Mouse (Mus musculus): Measurements from ENCODE around the gene Stkld1. TPM values are rescaled to one million over a fixed set of nuclear protein-coding genes. Genes with fewer than 3 reads are reported as not detected.

Gene Stkld1
- total RNA-seq, 2 experiments from 2014 or later = 0.60 TPM; not detected in 1

- ATAC-seq (ENCODE audit: poor library complexity, severe bottlenecking) = no peak
Observed at GRCm38 (mm10) chr2:26914148-26914941, 19.5 kb upstream of the Stkld1 start.

- peak; percentile 96 for ATAC-seq (ENCODE audit: poor library complexity, severe bottlenecking)
Observed at GRCm38 (mm10) chr2:26915927-26916728, 17.7 kb upstream of the Stkld1 start, which contains the start of the genes Surf2 and Surf1. Surf2 (plus strand) TSS chr2:26916367. Surf1 (minus strand) TSS chr2:26916530.

- peak; percentile 32 for ATAC-seq (ENCODE audit: poor library complexity, severe bottlenecking)
Observed at GRCm38 (mm10) chr2:26916738-26917137, 17.1 kb upstream of the Stkld1 start.

GRCm38 (mm10) chr2:26919684-26920083, 14.2 kb upstream of the Stkld1 start:
- ATAC-seq (ENCODE audit: poor library complexity, severe bottlenecking) = no peak

GRCm38 (mm10) chr2:26920190-26920855, 13.5 kb upstream of the Stkld1 start:
- no peak for ATAC-seq (ENCODE audit: poor library complexity, severe bottlenecking)

GRCm38 (mm10) chr2:26921784-26922183, 12.1 kb upstream of the Stkld1 start:
- no peak for ATAC-seq (ENCODE audit: poor library complexity, severe bottlenecking)

GRCm38 (mm10) chr2:26927745-26928476, 5.9 kb upstream of the Stkld1 start:
- no peak for ATAC-seq (ENCODE audit: poor library complexity, severe bottlenecking)

GRCm38 (mm10) chr2:26930390-26930789, 3.5 kb upstream of the Stkld1 start:
- peak; percentile 38 for ATAC-seq (ENCODE audit: poor library complexity, severe bottlenecking)

- no peak for ATAC-seq (ENCODE audit: poor library complexity, severe bottlenecking)
Observed at GRCm38 (mm10) chr2:26932473-26933303, 1.2 kb upstream of the Stkld1 start.

GRCm38 (mm10) chr2:26935286-26935685, 1.4 kb downstream of the Stkld1 start:
- ATAC-seq (ENCODE audit: poor library complexity, severe bottlenecking) = no peak

GRCm38 (mm10) chr2:26936425-26936824, 2.6 kb downstream of the Stkld1 start:
- ATAC-seq (ENCODE audit: poor library complexity, severe bottlenecking) = no peak

GRCm38 (mm10) chr2:26941539-26941938, 7.7 kb downstream of the Stkld1 start:
- ATAC-seq (ENCODE audit: poor library complexity, severe bottlenecking) = peak; percentile 99

- ATAC-seq (ENCODE audit: poor library complexity, severe bottlenecking) = no peak
Observed at GRCm38 (mm10) chr2:26943253-26943652, 9.4 kb downstream of the Stkld1 start.

- ATAC-seq (ENCODE audit: poor library complexity, severe bottlenecking) = no peak
Observed at GRCm38 (mm10) chr2:26950411-26950810, 16.6 kb downstream of the Stkld1 start.

GRCm38 (mm10) chr2:26951346-26951905, 17.6 kb downstream of the Stkld1 start:
- no peak for ATAC-seq (ENCODE audit: poor library complexity, severe bottlenecking)

- ATAC-seq (ENCODE audit: poor library complexity, severe bottlenecking) = peak; percentile 56; the same call in 1 of the 2 replicates
Observed at GRCm38 (mm10) chr2:26952193-26952592, 18.3 kb downstream of the Stkld1 start.

- no peak for ATAC-seq (ENCODE audit: poor library complexity, severe bottlenecking)
Observed at GRCm38 (mm10) chr2:26952866-26953265, 19.0 kb downstream of the Stkld1 start.

- no peak for ATAC-seq (ENCODE audit: poor library complexity, severe bottlenecking)
Observed at GRCm38 (mm10) chr2:26954735-26955395, 21.0 kb downstream of the Stkld1 start.
